Mouse (Mus musculus): ENCODE data around the gene Prkacb.
"Not testable (repeated sequence)": the region's sequence is repeated elsewhere in the genome, so short reads cannot be mapped to it uniquely, and the experiment has no call there.

The Prkacb gene

GRCm38 (mm10) chr3:146741564-146742202 lies 71.1 kb downstream of the Prkacb start:
- in situ Hi-C loops (cut with MboI; ENCODE audit: low pct_unique_long_range_greater_than_20kb in 1 of 2, low sequenced_read_pairs in 2 of 2, unreplicated experiment in 1 of 2) = no loop called here

DNA sequence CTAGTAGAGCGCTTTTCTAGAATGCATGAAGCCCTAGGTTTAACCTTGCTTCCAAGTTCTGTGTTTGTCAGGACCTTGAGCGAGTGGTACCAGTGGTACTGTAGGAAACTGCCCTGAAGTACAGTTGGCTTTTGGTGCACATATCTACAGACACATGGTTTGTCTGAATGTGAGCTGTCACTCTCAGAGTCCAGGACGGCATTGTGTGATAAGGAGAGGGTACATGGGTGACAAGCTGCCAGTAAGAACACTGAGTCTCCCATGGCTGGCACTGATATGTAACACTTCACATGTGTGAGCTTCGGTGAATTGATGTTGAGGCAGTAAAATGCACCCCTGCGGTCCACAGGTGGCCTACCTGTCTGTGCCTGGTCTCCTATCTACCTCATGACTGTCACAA lies 71.6 kb downstream of the Prkacb start:
- in situ Hi-C loops (cut with MboI; ENCODE audit: low pct_unique_long_range_greater_than_20kb in 1 of 2, low sequenced_read_pairs in 2 of 2, unreplicated experiment in 1 of 2) = no loop called here

DNA sequence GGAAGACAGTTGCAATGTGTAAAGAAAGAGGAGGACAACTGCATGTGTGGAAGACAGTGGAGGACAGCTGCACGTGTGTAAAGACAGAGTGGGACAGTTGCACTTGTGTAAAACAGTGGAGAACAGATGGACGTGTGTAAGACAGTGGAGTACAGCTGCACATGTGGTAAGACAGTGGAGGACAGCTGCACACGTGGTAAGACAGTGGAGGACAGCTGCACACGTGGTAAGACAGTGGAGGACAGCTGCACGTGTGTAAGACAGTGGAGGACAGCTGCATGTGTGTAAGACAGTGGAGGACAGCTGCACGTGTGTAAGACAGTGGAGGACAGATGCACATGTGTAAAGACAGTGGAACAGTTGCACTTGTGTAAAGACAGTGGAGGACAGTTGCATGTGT lies 76.6 kb downstream of the Prkacb start:
- in situ Hi-C loops (cut with MboI; ENCODE audit: low pct_unique_long_range_greater_than_20kb in 1 of 2, low sequenced_read_pairs in 2 of 2, unreplicated experiment in 1 of 2) = not testable (repeated sequence)

DNA sequence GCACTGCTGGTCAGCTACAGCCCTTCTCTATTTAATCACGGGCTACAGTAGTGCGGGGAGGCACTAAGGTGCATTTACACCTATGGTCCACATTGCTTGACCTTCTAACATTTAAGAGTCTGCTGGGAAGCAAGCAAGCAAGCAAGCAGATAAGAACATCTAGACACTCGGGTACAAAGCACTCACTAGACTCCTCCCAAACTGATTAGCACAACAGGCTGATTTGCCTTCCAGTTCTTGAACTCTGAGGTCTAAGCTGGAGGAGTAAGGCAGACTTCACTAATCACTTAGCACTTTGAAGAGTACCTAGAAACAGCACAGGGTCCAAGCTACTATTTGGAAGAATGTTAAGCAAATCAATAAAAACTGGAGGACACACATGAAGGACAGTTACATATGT lies 77.1 kb downstream of the Prkacb start:
- in situ Hi-C loops (cut with MboI; ENCODE audit: low pct_unique_long_range_greater_than_20kb in 1 of 2, low sequenced_read_pairs in 2 of 2, unreplicated experiment in 1 of 2) = no loop called here

DNA sequence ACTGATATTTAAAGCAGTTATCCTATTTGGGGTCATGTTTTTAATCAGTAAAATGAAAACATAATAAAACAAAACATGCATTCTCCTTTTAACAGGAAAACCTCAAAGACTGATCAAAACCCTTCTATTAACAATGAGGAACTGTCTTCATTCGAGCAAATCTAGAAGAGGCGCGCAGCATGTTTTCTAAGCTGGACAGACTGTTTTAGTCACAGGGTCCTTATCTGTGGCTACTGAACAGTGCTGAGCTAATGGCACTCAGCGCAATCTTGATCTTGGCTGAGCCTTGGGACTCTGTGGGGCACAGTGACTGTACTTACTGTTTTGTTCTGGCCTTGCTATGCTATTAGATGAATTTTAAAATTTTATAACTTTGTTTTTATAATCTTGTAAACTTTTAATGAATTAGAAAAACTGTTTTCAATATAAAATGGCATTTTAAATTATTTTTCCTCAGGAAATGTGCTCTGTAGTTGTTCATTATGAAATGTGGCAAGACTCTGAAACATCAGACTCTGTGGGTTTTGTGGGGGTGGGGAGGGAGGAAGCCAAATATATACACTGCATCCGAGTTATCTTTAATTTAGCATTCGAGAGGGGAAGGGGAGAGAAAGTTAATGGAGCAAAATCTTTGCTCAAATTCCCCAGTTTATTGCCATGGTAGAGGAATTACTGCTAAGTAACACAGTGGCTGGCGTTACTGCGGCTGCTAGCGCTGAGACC lies 77.7 kb downstream of the Prkacb start:
- in situ Hi-C loops (cut with MboI; ENCODE audit: low pct_unique_long_range_greater_than_20kb in 1 of 2, low sequenced_read_pairs in 2 of 2, unreplicated experiment in 1 of 2) = no loop called here

- in situ Hi-C loops (cut with MboI; ENCODE audit: low pct_unique_long_range_greater_than_20kb in 1 of 2, low sequenced_read_pairs in 2 of 2, unreplicated experiment in 1 of 2) = no loop called here
Measured at GRCm38 (mm10) chr3:146731499-146731898, 81.3 kb downstream of the Prkacb start.

DNA sequence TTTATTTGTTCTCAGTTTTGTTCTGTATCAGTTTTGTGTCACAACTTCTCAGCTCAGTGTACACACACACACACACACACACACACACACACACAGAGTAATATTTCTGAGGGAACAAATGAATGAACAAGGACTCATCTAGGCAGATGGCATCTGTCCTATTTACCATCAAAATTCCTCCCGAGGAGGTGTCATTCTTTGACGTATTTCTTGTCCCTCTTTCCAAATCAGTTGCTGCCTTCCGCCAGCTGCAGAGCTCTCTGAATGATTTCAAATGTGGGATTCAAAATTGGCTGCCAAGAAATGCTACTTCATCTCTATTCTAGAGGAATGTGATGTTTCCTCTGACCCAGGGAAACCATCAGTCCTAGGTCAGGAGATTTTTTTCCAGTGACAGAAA lies 89.8 kb downstream of the Prkacb start:
- in situ Hi-C loops (cut with MboI; ENCODE audit: low pct_unique_long_range_greater_than_20kb in 1 of 2, low sequenced_read_pairs in 2 of 2, unreplicated experiment in 1 of 2) = no loop called here

DNA sequence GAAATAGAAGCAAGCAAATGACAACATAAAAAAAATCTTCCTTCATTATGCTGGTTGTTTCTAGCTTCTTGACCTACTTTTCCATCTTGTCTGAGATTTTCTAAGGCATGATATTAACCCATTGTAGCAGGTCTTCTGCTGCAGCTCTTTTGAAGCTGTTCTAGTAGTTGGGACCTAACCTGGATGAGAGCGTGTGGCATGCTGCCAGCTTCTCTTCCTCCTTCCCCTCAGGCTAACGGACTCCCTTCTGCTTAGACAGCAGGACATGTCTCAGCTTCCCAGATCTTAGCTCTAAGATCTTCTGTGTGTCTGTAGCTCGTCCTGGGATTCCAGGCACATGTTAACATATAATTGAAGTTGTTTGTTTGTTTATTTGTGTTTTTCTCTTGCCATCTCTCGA lies 93.1 kb downstream of the Prkacb start:
- in situ Hi-C loops (cut with MboI; ENCODE audit: low pct_unique_long_range_greater_than_20kb in 1 of 2, low sequenced_read_pairs in 2 of 2, unreplicated experiment in 1 of 2) = no loop called here

DNA sequence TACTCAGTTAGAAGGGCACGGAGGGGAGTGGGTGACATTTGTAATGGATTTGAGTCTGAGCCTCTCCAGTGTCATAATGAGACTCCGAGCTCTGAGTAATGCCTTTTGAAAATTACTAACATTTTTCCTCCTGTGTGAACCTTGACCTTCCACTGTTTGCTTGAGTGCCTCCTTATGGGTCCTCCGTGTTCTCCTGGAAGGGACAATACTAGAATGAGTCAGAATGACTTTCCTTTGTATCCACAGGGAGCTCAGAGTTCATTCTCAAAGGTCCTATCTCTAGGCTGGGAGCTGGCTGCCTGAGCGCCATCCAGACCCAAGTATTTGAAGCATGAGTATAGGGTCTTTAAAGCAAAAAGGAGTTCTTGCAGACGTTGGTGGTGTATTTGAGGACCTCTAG lies 94.5 kb downstream of the Prkacb start:
- in situ Hi-C loops (cut with MboI; ENCODE audit: low pct_unique_long_range_greater_than_20kb in 1 of 2, low sequenced_read_pairs in 2 of 2, unreplicated experiment in 1 of 2) = no loop called here

DNA sequence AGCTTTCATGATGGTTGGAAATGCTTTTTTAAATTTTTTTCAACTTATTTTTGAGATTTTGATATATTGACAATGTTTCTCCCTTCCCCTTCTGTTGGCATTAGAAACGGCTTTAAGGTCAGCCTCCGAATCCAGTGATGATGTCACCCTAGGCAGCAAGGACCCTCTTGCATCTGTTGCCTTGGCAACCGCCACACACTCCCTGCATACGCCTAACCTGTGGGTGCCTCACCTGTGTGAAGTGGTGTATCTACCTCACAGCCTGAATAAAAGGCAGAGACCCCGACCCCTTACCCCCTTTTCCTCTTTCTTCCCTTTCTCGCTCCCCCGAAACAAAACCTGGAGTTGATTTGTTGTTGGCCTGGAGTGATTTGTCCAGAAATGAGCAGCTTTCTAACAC lies 100.5 kb downstream of the Prkacb start:
- in situ Hi-C loops (cut with MboI; ENCODE audit: low pct_unique_long_range_greater_than_20kb in 1 of 2, low sequenced_read_pairs in 2 of 2, unreplicated experiment in 1 of 2) = no loop called here

GRCm38 (mm10) chr3:146711559-146711958 lies 101.2 kb downstream of the Prkacb start:
- in situ Hi-C loops (cut with MboI; ENCODE audit: low pct_unique_long_range_greater_than_20kb in 1 of 2, low sequenced_read_pairs in 2 of 2, unreplicated experiment in 1 of 2) = no loop called here

- in situ Hi-C loops (cut with MboI; ENCODE audit: low pct_unique_long_range_greater_than_20kb in 1 of 2, low sequenced_read_pairs in 2 of 2, unreplicated experiment in 1 of 2) = no loop called here
Measured at GRCm38 (mm10) chr3:146711084-146711483, 101.7 kb downstream of the Prkacb start.

GRCm38 (mm10) chr3:146709086-146709485 lies 103.7 kb downstream of the Prkacb start:
- in situ Hi-C loops (cut with MboI; ENCODE audit: low pct_unique_long_range_greater_than_20kb in 1 of 2, low sequenced_read_pairs in 2 of 2, unreplicated experiment in 1 of 2) = no loop called here

DNA sequence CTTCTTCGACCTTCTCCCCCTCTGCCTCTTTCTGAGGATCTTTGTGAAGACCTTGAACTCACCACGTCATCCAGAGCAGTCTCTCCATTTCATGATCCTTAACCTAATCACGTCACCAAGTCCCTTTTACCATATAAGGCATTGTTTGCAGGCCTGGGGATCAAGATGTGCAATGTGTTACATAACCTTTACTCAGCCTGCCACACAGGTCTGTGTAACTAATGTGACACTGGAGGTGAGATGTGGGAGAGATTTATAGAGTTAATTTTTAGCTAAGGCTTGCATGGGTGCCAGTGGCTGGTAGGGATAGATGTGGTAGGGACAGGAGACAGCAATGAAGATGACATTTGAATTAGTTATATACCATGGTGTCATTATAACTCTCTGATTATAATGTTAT lies 104.4 kb downstream of the Prkacb start:
- in situ Hi-C loops (cut with MboI; ENCODE audit: low pct_unique_long_range_greater_than_20kb in 1 of 2, low sequenced_read_pairs in 2 of 2, unreplicated experiment in 1 of 2) = no loop called here

DNA sequence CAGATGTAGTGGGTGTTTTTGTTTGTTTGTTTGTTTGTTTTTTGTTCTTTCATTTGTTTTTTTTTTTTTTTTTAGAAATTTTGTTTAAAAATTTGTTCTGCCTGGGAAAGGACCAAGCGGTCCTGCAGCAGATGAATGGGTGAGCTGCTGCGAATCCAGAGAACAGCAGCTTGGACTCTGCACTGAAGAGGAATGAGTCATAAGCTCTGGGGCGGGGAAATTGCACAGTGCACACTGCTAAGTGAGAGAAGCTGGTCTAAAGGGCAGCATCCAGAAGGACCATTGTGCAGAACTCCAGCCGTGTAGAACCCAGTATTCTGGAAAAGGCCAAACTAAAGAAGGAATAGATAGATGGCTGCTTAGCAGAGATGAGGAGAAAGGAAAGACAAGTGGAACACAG lies 108.7 kb downstream of the Prkacb start:
- in situ Hi-C loops (cut with MboI; ENCODE audit: low pct_unique_long_range_greater_than_20kb in 1 of 2, low sequenced_read_pairs in 2 of 2, unreplicated experiment in 1 of 2) = no loop called here

DNA sequence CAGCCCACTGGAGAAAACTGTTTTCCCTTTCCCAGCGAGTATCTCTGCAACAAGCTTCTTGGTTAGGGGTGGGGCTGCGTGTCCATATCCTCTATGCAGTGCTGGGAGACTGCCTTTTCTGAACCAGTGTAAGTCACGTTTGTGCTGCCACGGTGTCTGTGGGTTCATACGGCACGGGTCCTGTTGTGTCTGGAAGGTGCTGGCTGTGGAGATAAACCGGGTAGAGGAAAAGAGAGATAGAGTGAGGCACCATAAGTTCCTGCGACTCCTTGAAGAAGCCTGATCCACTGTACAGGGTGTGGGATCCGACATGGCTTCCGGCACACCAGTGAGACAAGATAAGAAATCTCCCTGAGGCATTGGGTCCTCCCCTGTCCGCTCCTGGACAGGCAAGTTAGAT lies 112.7 kb downstream of the Prkacb start:
- in situ Hi-C loops (cut with MboI; ENCODE audit: low pct_unique_long_range_greater_than_20kb in 1 of 2, low sequenced_read_pairs in 2 of 2, unreplicated experiment in 1 of 2) = no loop called here

GRCm38 (mm10) chr3:146698982-146699381 lies 113.8 kb downstream of the Prkacb start:
- in situ Hi-C loops (cut with MboI; ENCODE audit: low pct_unique_long_range_greater_than_20kb in 1 of 2, low sequenced_read_pairs in 2 of 2, unreplicated experiment in 1 of 2) = no loop called here

GRCm38 (mm10) chr3:146692547-146692946 lies 120.2 kb downstream of the Prkacb start:
- in situ Hi-C loops (cut with MboI; ENCODE audit: low pct_unique_long_range_greater_than_20kb in 1 of 2, low sequenced_read_pairs in 2 of 2, unreplicated experiment in 1 of 2) = no loop called here

DNA sequence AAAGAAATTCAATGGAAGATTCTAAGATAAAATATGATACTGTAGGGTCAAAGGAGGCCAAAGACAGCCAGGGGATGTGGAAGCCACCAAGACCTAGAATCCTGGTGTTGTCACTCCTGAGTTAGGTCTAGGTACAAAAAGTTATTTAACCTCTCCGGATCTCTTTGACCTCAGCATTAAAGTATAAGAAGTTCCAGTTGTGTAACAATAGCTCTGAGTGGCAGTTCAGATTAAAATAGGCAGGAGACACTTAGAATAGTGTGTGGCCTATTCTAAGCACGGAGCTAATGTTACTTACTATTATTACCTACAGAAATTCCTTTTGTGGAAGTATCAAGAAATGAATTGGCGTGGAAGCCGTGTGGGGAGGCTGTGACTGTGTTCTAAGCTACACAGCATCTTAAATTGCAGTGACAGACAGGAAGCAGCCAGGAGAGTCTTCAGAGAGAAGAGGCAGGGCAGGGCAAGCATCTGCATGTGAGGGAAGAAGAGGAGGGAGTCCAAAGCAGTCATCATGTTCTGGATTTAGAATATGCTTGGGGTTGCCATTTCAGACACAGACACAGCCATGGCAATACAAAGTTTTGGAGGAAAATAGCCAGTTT lies 125.6 kb downstream of the Prkacb start:
- in situ Hi-C loops (cut with MboI; ENCODE audit: low pct_unique_long_range_greater_than_20kb in 1 of 2, low sequenced_read_pairs in 2 of 2, unreplicated experiment in 1 of 2) = no loop called here

GRCm38 (mm10) chr3:146686428-146686827 lies 126.4 kb downstream of the Prkacb start:
- in situ Hi-C loops (cut with MboI; ENCODE audit: low pct_unique_long_range_greater_than_20kb in 1 of 2, low sequenced_read_pairs in 2 of 2, unreplicated experiment in 1 of 2) = no loop called here

All from mouse embryonic stem cell (cell line).